Mouse (Mus musculus) left cerebral cortex, adult 9 months (tissue): ENCODE data around the gene Nceh1.
A peak's percentile ranks its signal among the peaks of the same experiment; 100 is the strongest.
"Not testable (repeated sequence)": the region's sequence is repeated elsewhere in the genome, so short reads cannot be mapped to it uniquely, and the experiment has no call there.

Source experiments
- DNase-seq, 2 experiments: peaks; one replicate each; pipeline ENCODE4 v3.0.0; 2022; ENCODE audit warnings: low spot score in 2 of 2

Gene Nceh1

DNA sequence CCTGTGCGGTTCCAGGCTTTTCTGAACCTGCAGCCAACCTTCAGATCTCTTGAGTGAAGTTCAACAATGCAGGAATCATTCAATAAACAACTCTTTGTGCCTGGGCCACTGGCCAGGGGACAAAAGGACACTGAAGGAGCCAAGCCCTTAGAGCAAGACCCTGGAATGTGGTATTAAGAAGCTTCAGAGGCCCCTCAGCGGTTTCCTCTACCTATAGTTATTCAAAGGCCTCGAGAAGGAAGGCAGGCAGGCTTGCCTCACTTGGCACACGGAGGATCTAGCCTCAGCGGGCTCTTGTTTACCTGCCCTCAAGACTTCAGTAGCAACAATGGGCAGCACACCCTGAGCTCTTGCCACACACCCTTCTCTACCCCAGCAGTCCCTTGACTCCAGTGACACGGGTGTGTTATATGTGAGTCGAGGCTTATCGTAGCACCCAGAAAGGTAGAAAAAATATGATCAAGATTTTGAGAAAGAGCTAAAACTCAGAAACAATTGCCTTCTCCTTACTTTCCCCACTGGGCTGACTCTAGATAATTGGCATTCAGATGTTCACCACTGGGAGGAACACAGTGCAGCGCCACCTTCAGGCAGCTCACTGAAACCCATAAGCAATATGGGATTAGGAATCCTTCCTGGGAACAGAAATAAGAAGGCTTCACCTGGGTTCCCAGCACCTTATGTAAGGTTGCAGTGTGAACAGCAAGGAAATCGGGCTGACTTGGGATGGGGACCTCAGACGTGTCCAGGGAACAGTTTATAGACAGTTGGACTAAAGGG lies 46.0 kb downstream of the Nceh1 start:
- DNase-seq: no peak

- no peak for DNase-seq
Measured at GRCm38 (mm10) chr3:27233361-27233760, 50.6 kb downstream of the Nceh1 start.

DNA sequence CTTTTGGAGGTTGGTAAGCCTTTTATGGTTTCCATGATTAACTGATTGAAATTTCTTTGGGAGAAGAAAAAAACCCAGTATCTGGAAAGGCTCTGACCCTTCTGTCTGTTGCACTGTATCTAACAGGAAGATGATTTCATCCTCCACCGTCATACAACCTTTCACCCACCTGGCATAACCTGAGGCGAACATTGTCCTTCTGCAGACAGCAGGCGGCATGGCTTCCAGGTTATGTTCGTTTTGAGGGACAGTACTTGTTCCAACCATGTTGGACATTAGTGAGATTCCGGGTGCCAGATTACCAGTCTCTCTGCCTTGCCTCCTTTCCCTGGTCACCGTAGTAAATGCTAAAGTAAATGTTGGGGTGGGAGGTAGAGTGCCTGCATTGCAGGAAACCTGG lies 51.1 kb downstream of the Nceh1 start:
- DNase-seq: no peak

DNA sequence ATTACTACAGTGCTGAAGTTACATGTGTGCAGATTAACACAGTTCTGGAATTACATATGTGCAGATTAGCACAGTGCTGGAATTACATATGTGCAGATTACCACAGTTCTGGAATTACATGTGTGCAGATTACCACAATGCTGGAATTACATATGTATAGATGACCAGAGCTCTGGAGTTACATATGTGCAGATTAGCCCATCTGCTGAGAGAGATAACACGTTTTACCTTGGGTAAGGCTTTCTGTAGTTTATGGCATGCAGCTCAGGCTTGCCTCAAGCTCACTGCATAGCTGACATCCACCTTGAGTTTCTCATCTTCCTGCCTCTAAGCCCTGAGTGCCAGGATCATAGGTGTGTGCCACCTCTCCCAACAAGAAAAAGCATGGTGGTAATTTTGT lies 52.2 kb downstream of the Nceh1 start:
- DNase-seq: no peak

GRCm38 (mm10) chr3:27237226-27237625 lies 54.5 kb downstream of the Nceh1 start:
- DNase-seq: peak in 1 of 2 experiments; percentile 68

DNA sequence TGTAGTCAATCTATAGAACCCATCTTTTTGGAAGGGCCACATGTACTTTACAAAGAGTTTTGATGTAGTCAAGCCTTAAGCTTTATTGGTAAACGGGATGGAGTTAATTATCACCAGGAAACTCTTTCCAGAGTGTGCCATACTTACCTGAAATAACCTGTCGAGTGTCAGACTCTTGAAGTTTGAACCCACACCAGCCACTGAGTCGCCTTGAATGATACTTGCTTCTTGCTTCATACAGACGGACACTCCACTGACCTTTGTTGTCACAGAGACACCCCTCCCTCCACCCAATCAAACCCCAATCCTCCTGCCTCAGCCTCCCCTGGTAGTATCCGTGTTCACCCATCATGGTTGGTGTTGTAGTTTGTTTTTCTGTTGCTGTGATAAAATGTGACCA lies 55.8 kb downstream of the Nceh1 start:
- DNase-seq: no peak

- no peak for DNase-seq
Measured at GRCm38 (mm10) chr3:27239568-27239967, 56.8 kb downstream of the Nceh1 start.

DNA sequence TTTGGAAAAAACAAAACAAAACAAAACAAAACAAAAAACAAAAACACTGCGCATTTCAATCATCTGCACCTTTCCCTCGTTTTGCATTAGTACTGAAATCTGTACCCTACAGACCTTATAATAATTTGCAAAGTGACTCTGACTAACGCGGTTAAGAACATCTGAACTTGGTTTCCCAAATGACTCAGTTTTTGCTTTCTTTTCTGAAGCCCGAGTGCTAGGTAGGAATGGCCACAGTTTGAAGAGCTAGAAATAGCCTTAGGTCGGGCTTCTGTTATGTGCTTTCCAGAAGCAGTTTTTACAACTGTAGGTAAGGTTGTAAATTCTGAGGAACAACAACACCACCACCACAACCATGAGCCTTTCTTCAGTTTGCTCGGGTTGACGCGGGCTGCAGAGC lies 59.1 kb downstream of the Nceh1 start:
- no peak for DNase-seq

GRCm38 (mm10) chr3:27246166-27246565 lies 63.4 kb downstream of the Nceh1 start:
- no peak for DNase-seq

DNA sequence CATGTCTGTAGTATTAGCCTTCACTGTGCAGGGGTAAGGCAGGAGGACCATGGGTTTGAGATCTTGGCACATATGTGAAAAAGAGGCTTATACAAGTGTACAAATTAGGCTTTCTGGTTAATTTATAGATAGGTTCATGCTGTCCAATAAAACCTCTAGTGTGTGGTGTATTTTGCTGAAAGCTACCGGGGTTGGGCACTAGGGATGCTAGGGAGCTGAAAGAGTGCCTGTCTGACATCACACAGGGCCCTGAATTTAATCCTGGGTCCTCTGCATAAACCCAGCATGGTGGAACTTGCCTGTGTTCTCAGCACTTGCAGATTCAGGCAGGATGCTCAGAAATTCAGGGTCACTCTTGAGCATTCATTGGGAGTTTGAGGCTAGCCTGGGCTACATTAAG lies 65.0 kb downstream of the Nceh1 start:
- no peak for DNase-seq

GRCm38 (mm10) chr3:27249030-27249429 lies 66.3 kb downstream of the Nceh1 start:
- DNase-seq: no peak

DNA sequence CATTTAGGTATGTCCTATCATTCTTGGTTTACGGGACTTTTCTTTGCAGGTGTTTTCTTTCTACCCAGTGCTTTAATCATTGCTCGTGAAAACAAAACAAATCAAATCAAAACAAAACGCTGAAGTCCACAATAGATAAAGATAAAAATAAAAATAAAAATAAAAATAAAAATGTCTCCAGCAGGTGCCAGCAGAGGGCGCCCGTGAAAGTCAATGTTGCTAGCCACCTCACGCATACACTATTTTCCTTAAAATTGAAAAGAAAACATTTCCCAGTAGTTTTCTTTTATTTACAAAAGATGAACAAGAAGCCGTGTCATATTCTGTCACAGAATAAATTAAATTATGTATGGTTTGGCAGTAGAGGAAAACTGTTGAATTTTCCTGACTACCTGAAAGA lies 68.2 kb downstream of the Nceh1 start:
- no peak for DNase-seq

DNA sequence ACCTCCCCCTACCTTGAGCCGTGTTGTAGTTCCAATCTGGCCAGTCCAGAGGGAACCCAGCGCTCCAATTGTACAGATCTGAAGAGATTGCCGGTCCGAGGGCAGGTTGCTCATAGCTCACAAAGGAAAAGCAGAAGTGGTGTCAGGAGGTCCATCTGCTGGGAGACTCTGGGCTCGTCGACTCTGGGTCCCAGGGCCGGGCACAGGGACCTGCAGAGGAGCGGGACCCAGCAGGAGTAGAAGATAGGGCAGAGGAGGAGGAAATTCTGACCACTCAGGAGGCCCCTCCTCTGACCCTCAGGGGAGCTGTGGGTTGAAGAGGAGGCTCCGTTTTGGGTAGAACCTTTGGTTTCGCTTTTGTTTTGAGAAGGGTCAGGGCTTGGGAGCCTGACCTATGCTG lies 75.7 kb downstream of the Nceh1 start:
- no peak for DNase-seq

GRCm38 (mm10) chr3:27260393-27260792 lies 77.6 kb downstream of the Nceh1 start:
- DNase-seq: no peak

GRCm38 (mm10) chr3:27267327-27267726 lies 84.6 kb downstream of the Nceh1 start:
- no peak for DNase-seq

DNA sequence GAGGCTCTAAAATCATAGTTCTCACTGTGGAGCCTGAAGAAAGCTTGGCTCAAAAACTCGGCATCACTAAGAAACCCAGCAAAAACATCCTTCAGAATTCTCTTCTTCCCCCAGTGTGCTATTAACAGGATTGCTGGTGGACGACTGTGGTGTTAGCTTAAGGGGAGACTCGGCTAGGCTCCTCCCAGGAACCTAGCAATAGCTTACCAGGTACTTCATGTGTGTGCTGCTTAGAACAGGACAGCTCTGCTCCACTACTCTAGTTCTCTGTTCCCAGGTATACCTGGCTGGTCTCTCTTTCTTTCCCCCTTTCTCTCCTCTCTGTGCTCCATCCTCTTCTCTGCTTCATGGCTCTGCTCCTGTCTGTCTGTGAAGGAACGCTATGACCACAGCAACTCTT lies 85.1 kb downstream of the Nceh1 start:
- no peak for DNase-seq

GRCm38 (mm10) chr3:27269151-27269550 lies 86.4 kb downstream of the Nceh1 start:
- DNase-seq: no peak

- DNase-seq: no peak
Measured at GRCm38 (mm10) chr3:27270160-27270962, 87.6 kb downstream of the Nceh1 start.

DNA sequence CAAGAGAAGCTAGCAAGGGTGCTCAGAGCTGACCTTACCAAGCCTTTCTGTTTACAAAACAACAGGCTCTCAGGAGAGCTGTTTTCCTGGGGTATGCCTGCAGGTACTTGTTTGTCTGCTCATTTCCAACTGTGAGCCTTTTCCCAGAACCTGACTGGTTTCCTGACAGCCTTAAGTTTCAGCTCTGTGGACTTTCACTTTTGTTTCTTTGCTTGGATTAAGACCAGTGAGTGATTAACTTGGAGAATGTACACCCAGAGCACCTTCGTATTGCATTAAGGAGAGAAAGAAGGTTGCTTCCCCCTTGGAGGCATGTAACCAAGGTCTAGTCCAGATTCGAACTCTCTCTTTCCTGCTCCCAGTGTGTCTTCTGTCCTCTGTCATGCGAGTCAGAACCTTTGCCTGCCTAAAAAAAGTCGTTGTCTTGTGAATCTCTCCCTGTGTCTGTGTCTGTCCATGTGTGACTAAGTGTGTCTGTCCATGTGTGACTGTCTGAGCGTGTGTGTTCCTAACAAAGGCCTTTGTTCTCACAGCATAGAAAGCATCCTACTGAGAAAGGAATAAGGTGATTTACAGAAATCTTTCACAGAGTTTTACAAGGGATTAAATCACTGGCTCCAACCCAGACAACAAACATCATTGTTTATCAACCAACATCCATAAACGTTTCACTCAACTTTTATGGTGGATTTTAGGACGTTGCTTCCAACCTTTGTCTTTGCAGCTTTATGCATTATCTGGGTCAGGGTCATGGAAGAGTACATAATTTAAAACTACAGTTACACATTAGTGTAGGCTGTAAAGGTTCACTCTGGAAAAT lies 90.4 kb downstream of the Nceh1 start:
- DNase-seq: no peak

DNA sequence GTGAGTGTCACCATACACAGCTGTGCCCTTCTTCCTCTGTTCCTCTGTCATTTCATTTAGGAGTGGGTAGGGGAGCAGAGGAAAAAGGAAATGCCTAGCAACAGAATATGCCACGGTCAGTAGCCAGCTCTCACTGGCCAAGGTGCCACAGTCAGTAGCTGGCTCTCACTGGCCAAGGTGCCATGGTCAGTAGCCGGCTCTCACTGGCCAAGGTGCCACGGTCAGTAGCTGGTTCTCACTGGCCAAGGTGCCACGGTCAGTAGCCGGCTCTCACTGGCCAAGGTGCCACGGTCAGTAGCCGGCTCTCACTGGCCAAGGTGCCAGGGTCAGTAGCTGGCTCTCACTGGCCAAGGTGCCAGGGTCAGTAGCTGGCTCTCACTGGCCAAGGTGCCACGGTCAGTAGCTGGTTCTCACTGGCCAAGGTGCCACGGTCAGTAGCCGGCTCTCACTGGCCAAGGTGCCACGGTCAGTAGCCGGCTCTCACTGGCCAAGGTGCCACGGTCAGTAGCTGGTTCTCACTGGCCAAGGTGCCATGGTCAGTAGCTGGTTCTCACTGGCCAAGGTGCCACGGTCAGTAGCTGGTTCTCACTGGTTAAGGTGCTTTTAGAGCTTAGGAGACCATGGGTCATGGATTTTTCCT lies 96.6 kb downstream of the Nceh1 start:
- not testable (repeated sequence) for DNase-seq

- no peak for DNase-seq
Measured at GRCm38 (mm10) chr3:27280280-27280749, 97.5 kb downstream of the Nceh1 start.
